Mouse (Mus musculus): ENCODE results near the gene Ttc22.

The Ttc22 gene

GRCm38 (mm10) chr4:106622030-106622493, at the start of gene Ttc22:
Ttc22 (plus strand) TSS chr4:106622432.
- peak; percentile 88 for DNase-seq

- no peak for DNase-seq
Measured at GRCm38 (mm10) chr4:106575022-106575421, 47.2 kb upstream of the Ttc22 start.

- DNase-seq: peak; percentile 67
Measured at GRCm38 (mm10) chr4:106577511-106577910, 44.7 kb upstream of the Ttc22 start.

- no peak for DNase-seq
Measured at GRCm38 (mm10) chr4:106581176-106581864, 40.9 kb upstream of the Ttc22 start.

- no peak for DNase-seq
Measured at GRCm38 (mm10) chr4:106581865-106582204, 40.4 kb upstream of the Ttc22 start.

- DNase-seq: peak; percentile 88
Measured at GRCm38 (mm10) chr4:106582428-106583153, 39.6 kb upstream of the Ttc22 start.

GRCm38 (mm10) chr4:106584665-106585064, 37.6 kb upstream of the Ttc22 start:
- DNase-seq: no peak

- DNase-seq: peak; percentile 90
Measured at GRCm38 (mm10) chr4:106587075-106587474, 35.2 kb upstream of the Ttc22 start.

- peak; percentile 35 for DNase-seq
Measured at GRCm38 (mm10) chr4:106590142-106590541, 32.1 kb upstream of the Ttc22 start.

- DNase-seq: no peak
Measured at GRCm38 (mm10) chr4:106590871-106591270, 31.4 kb upstream of the Ttc22 start.

GRCm38 (mm10) chr4:106593636-106594035, 28.6 kb upstream of the Ttc22 start:
- no peak for DNase-seq

GRCm38 (mm10) chr4:106596200-106596599, 26.0 kb upstream of the Ttc22 start:
- no peak for DNase-seq

GRCm38 (mm10) chr4:106597055-106597454, 25.2 kb upstream of the Ttc22 start:
- no peak for DNase-seq

- no peak for DNase-seq
Measured at GRCm38 (mm10) chr4:106597741-106598140, 24.5 kb upstream of the Ttc22 start.

GRCm38 (mm10) chr4:106599415-106599814, 22.8 kb upstream of the Ttc22 start:
- no peak for DNase-seq

- peak; percentile 70 for DNase-seq
Measured at GRCm38 (mm10) chr4:106600770-106601169, 21.5 kb upstream of the Ttc22 start.

- DNase-seq: no peak
Measured at GRCm38 (mm10) chr4:106606639-106607554, 15.3 kb upstream of the Ttc22 start.

GRCm38 (mm10) chr4:106607905-106608304, 14.3 kb upstream of the Ttc22 start:
- DNase-seq: peak; percentile 34

GRCm38 (mm10) chr4:106613105-106613504, 9.1 kb upstream of the Ttc22 start:
- no peak for DNase-seq

- no peak for DNase-seq
Measured at GRCm38 (mm10) chr4:106613560-106613959, 8.7 kb upstream of the Ttc22 start.

- DNase-seq: peak; percentile 61
Measured at GRCm38 (mm10) chr4:106614180-106614797, 7.9 kb upstream of the Ttc22 start.

- no peak for DNase-seq
Measured at GRCm38 (mm10) chr4:106614881-106615280, 7.4 kb upstream of the Ttc22 start.

GRCm38 (mm10) chr4:106615637-106616036, 6.6 kb upstream of the Ttc22 start:
- no peak for DNase-seq
